Mouse (Mus musculus) gastrocnemius, postnatal 4 days (tissue): Measurements from ENCODE around the gene Sgpp1. TPM values are rescaled to one million over a fixed set of nuclear protein-coding genes. Genes with fewer than 3 reads are reported as not detected.
A peak's percentile ranks its signal among the peaks of the same experiment; 100 is the strongest.
"Not testable (repeated sequence)": the region's sequence is repeated elsewhere in the genome, so short reads cannot be mapped to it uniquely, and the experiment has no call there.

Source experiments
- DNase-seq, 2 experiments: peaks; one replicate each; pipeline ENCODE4 v3.0.0; 2021 to 2022; ENCODE audit warnings: low spot score in 2 of 2, mixed read lengths in 2 of 2
- total RNA-seq, 2 experiments: library from RNA; stranded (reverse); gene quantifications; 2 replicates each; pipeline ENCODE4 v1.2.3; 2021

The Sgpp1 gene
- total RNA-seq, 2 experiments from 2014 or later, result 21.2 to 22.8 TPM

- DNase-seq, result no peak
These were observed 2.0 kb downstream of the Sgpp1 start for GRCm38 (mm10) chr12:75733331-75734070.

GRCm38 (mm10) chr12:75731927-75732443, 3.5 kb downstream of the Sgpp1 start:
- no peak for DNase-seq

- DNase-seq, result no peak
These were observed 4.0 kb downstream of the Sgpp1 start for GRCm38 (mm10) chr12:75731508-75731907.

GRCm38 (mm10) chr12:75730458-75730857, 5.1 kb downstream of the Sgpp1 start:
- DNase-seq, result no peak

- DNase-seq, result no peak
These were observed 5.7 kb downstream of the Sgpp1 start for GRCm38 (mm10) chr12:75729876-75730275.

GRCm38 (mm10) chr12:75727333-75728125, 8.0 kb downstream of the Sgpp1 start:
- no peak for DNase-seq

GRCm38 (mm10) chr12:75726349-75726861, 9.1 kb downstream of the Sgpp1 start:
- no peak for DNase-seq

- no peak for DNase-seq
These were observed 10.8 kb downstream of the Sgpp1 start for GRCm38 (mm10) chr12:75724621-75725324.

GRCm38 (mm10) chr12:75723839-75724463, 11.6 kb downstream of the Sgpp1 start:
- no peak for DNase-seq

- DNase-seq, result no peak
These were observed 13.6 kb downstream of the Sgpp1 start for GRCm38 (mm10) chr12:75721941-75722340.

- no peak for DNase-seq
These were observed 14.5 kb downstream of the Sgpp1 start for GRCm38 (mm10) chr12:75721006-75721405.

- DNase-seq, result no peak
These were observed 21.9 kb downstream of the Sgpp1 start for GRCm38 (mm10) chr12:75713596-75713995.

GRCm38 (mm10) chr12:75712905-75713304, 22.6 kb downstream of the Sgpp1 start:
- not testable (repeated sequence) for DNase-seq

- DNase-seq, result no peak
These were observed 24.7 kb downstream of the Sgpp1 start for GRCm38 (mm10) chr12:75710596-75711376.

GRCm38 (mm10) chr12:75709506-75709905, 26.0 kb downstream of the Sgpp1 start:
- no peak for DNase-seq

GRCm38 (mm10) chr12:75706670-75707069, 28.9 kb downstream of the Sgpp1 start:
- no peak for DNase-seq

GRCm38 (mm10) chr12:75702739-75703122, 32.8 kb downstream of the Sgpp1 start:
- no peak for DNase-seq

- peak; percentile 23 to 37 for DNase-seq
These were observed 33.3 kb downstream of the Sgpp1 start for GRCm38 (mm10) chr12:75702084-75702738.
